Mouse (Mus musculus): ENCODE data around the gene Entpd1. TPM values are rescaled to one million over a fixed set of nuclear protein-coding genes. Genes with fewer than 3 reads are reported as not detected.
A peak's percentile ranks its signal among the peaks of the same experiment; 100 is the strongest.

Gene Entpd1
- total and polyA plus RNA-seq, 3 experiments, result 0.33 TPM; not detected in 2

- Histone ChIP-seq H3K36me3 (replicated peaks) (no peaks in the 10 kb centered on the region), H3K4me1 (ENCODE audit: insufficient read depth, low read depth, low read length) (peaks cover 20% of the 10 kb centered on the region), H3K4me3 (ENCODE audit: low read depth, low read length) (no peak overlapping the region), H3K9me3 (replicated peaks) (no peaks in the 10 kb centered on the region), H3K27me3 (ENCODE audit: insufficient read depth, low read length) (peaks cover 2% of the 10 kb centered on the region; the same call in 1 of the 2 replicates)
- DNase-seq (ENCODE audit: low spot score), result no peak
- TF ChIP-seq CTCF (IDR thresholded peaks at IDR 0.05; ENCODE audit: low read depth, low read length) (no peak), TAL1 (conservative IDR thresholded peaks at IDR 0.05; ENCODE audit: low read depth, low read length) (no peak), GATA1 (IDR thresholded peaks at IDR 0.05; ENCODE audit: borderline replicate concordance, low read length) (no peak), POLR2AphosphoS5 (IDR thresholded peaks at IDR 0.05; ENCODE audit: insufficient replicate concordance, low read depth, low read length) (no peak), GATA2 (IDR thresholded peaks at IDR 0.05; ENCODE audit: borderline replicate concordance, low read depth, low read length) (no peak)
- no peak for ATAC-seq (ENCODE audit: extremely low read depth, insufficient number of reproducible peaks, low FRiP score, poor library complexity, severe bottlenecking)
These were observed 155.0 kb downstream of the Entpd1 start for GRCm38 (mm10) chr19:40767189-40767588.

GRCm38 (mm10) chr19:40769341-40769770, 157.2 kb downstream of the Entpd1 start:
- ATAC-seq (ENCODE audit: extremely low read depth, insufficient number of reproducible peaks, low FRiP score, poor library complexity, severe bottlenecking), result peak; percentile 49; the same call in 1 of the 2 replicates
- TF ChIP-seq GATA1 (IDR thresholded peaks at IDR 0.05; ENCODE audit: borderline replicate concordance, low read length) (no peak), TAL1 (conservative IDR thresholded peaks at IDR 0.05; ENCODE audit: low read depth, low read length) (peak; percentile 39; the same call in 1 of the 2 replicates)
- H3K27me3 ChIP-seq (ENCODE audit: insufficient read depth, low read length), result peaks cover 16% of the 10 kb centered on the region
- H3K36me3 ChIP-seq (replicated peaks), result no peaks in the 10 kb centered on the region
- no peak for DNase-seq (ENCODE audit: low spot score)
- H3K4me1 ChIP-seq (ENCODE audit: insufficient read depth, low read depth, low read length), result peaks cover 12% of the 10 kb centered on the region; the same call in 1 of the 2 replicates
- no peaks in the 10 kb centered on the region for H3K9me3 ChIP-seq (replicated peaks)
- no peak overlapping the region for H3K4me3 ChIP-seq (ENCODE audit: low read depth, low read length)

GRCm38 (mm10) chr19:40788004-40788714, 176.0 kb downstream of the Entpd1 start:
- ATAC-seq (ENCODE audit: extremely low read depth, insufficient number of reproducible peaks, low FRiP score, poor library complexity, severe bottlenecking) (no peak), DNase-seq (ENCODE audit: low spot score) (peak; percentile 7)
- Histone ChIP-seq H3K36me3 (replicated peaks) (no peaks in the 10 kb centered on the region), H3K9me3 (replicated peaks) (no peaks in the 10 kb centered on the region; the same call in 1 of the 2 replicates), H3K27me3 (ENCODE audit: insufficient read depth, low read length) (no peaks in the 10 kb centered on the region), H3K4me3 (ENCODE audit: low read depth, low read length) (no peak overlapping the region), H3K4me1 (ENCODE audit: insufficient read depth, low read depth, low read length) (peaks cover 37% of the 10 kb centered on the region)
- no peak for TF ChIP-seq GATA1 (IDR thresholded peaks at IDR 0.05; ENCODE audit: borderline replicate concordance, low read length)

- H3K36me3 ChIP-seq (replicated peaks), result no peaks in the 10 kb centered on the region
- no peaks in the 10 kb centered on the region; the same call in 1 of the 2 replicates for H3K9me3 ChIP-seq (replicated peaks)
- ATAC-seq (ENCODE audit: extremely low read depth, insufficient number of reproducible peaks, low FRiP score, poor library complexity, severe bottlenecking), result no peak
- peaks cover 4% of the 10 kb centered on the region; the same call in 1 of the 2 replicates for H3K27me3 ChIP-seq (ENCODE audit: insufficient read depth, low read length)
- H3K4me3 ChIP-seq (ENCODE audit: low read depth, low read length), result no peak overlapping the region
- TF ChIP-seq POLR2AphosphoS5 (IDR thresholded peaks at IDR 0.05; ENCODE audit: insufficient replicate concordance, low read depth, low read length), result no peak
- TF ChIP-seq CTCF (IDR thresholded peaks at IDR 0.05; ENCODE audit: low read depth, low read length), result no peak
- no peak for TF ChIP-seq GATA2 (IDR thresholded peaks at IDR 0.05; ENCODE audit: borderline replicate concordance, low read depth, low read length)
- no peak for TF ChIP-seq TAL1 (conservative IDR thresholded peaks at IDR 0.05; ENCODE audit: low read depth, low read length)
- TF ChIP-seq GATA1 (IDR thresholded peaks at IDR 0.05; ENCODE audit: borderline replicate concordance, low read length), result no peak
- H3K4me1 ChIP-seq (ENCODE audit: insufficient read depth, low read depth, low read length), result peaks cover 33% of the 10 kb centered on the region
- DNase-seq (ENCODE audit: low spot score), result no peak
These were observed 176.5 kb downstream of the Entpd1 start for GRCm38 (mm10) chr19:40788715-40789084.

Other genes with a start within 250 kb of the Entpd1 start
- gene Sorbs1, start 98.6 kb upstream of the Entpd1 start, total RNA-seq (2014; fragmentation: Nextera tagmentation), result 50.6 and 64.2 TPM in 2 replicates
- 12.6 and 19.2 TPM in 2 replicates for gene Sorbs1, start 98.6 kb upstream of the Entpd1 start, total RNA-seq (2017)
- gene Sorbs1, start 98.6 kb upstream of the Entpd1 start, polyA plus RNA-seq (2012), result 7.4 and 9.2 TPM in 2 replicates
- gene Aldh18a1, start 23.9 kb upstream of the Entpd1 start, total RNA-seq (2014; fragmentation: Nextera tagmentation), result 104 and 111 TPM in 2 replicates
- 41.1 and 43.7 TPM in 2 replicates for gene Aldh18a1, start 23.9 kb upstream of the Entpd1 start, total RNA-seq (2017)
- 15.4 and 24.9 TPM in 2 replicates for gene Aldh18a1, start 23.9 kb upstream of the Entpd1 start, polyA plus RNA-seq (2012)
- 14.1 and 15.3 TPM in 2 replicates for gene Tctn3, start 133 bp upstream of the Entpd1 start, total RNA-seq (2014; fragmentation: Nextera tagmentation)
- 7.3 and 7.6 TPM in 2 replicates for gene Tctn3, start 133 bp upstream of the Entpd1 start, total RNA-seq (2017)
- gene Tctn3, start 133 bp upstream of the Entpd1 start, polyA plus RNA-seq (2012), result 16.4 and 17.0 TPM in 2 replicates
- gene Cc2d2b, start 136.4 kb downstream of the Entpd1 start, total RNA-seq (2014; fragmentation: Nextera tagmentation), result 6.1 and 10.8 TPM in 2 replicates
- gene Cc2d2b, start 136.4 kb downstream of the Entpd1 start, total RNA-seq (2017), result 3.3 and 3.4 TPM in 2 replicates
- gene Cc2d2b, start 136.4 kb downstream of the Entpd1 start, polyA plus RNA-seq (2012), result 0.01 and 0.27 TPM in 2 replicates
- 9.5 and 15.0 TPM in 2 replicates for gene Ccnj, start 218.9 kb downstream of the Entpd1 start, total RNA-seq (2014; fragmentation: Nextera tagmentation)
- 13.6 and 14.7 TPM in 2 replicates for gene Ccnj, start 218.9 kb downstream of the Entpd1 start, total RNA-seq (2017)
- 3.4 and 4.1 TPM in 2 replicates for gene Ccnj, start 218.9 kb downstream of the Entpd1 start, polyA plus RNA-seq (2012)

Measured in G1E (cell line).